Mouse (Mus musculus) 3134 (cell line): ENCODE results near the gene Ttll7.

Source experiments
- DNase-seq: peaks from one replicate; pipeline ENCODE4 v3.0.0-alpha.2; 2011; ENCODE audit warnings: low spot score; ENCODE audit not compliant: insufficient read length; ENCODE audit errors: extremely low read depth

Gene Ttll7

DNA sequence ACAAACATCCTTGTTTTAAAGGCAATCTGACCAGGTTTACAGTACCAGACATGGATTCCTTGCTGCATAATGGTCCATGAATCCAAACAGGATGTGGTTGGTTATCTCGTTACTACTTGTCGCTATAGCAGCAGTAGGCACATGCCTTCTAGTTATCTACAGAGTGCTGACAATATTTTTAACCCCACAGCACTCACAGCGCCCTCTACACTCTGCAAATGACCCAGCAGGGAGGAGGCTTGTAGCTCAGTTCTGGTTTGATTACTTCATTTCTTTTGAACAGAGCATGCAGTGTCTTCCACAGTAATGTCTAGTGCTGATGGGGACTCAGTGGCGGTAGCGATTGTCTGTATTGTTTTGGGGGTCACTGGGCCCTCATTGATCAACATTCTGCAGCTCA lies 56.8 kb downstream of the Ttll7 start:
- DNase-seq: no peak

DNA sequence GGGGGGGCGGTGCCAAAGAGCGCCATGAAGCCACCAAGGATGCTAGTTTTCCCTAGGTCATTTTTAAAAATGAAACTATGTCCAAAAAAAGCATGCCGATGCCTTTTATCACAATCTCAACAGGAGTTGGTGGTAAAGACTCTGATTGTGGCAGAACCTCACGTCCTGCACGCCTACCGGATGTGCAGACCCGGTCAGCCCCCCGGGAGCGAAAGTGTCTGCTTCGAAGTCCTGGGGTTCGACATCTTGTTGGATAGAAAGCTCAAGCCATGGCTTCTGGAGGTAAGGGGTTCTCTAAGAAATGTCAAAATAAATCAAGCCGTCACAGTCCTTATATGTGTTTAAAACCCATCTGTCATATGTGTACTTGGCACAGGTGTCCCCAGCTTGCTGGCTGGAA lies 60.9 kb downstream of the Ttll7 start:
- DNase-seq: no peak

DNA sequence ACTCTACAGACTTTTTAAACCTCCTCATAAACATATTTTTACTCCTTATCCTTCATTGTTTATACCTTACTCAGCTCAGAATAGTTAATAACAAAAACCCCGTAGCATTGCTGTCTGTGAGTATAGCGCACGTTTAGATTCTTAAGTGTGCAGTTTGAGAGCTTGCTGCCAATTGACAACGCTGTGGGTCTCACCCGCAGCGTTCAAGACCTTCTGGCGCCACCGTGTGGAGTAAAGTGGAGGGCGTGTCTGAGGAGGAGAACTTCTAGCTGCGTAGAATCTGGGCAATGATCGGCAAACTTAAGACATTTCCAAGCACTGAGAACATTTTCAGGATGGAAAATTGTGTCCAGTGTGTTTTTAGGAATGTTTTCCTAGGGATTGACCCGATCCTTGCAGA lies 62.6 kb downstream of the Ttll7 start:
- DNase-seq: peak; percentile 16

DNA sequence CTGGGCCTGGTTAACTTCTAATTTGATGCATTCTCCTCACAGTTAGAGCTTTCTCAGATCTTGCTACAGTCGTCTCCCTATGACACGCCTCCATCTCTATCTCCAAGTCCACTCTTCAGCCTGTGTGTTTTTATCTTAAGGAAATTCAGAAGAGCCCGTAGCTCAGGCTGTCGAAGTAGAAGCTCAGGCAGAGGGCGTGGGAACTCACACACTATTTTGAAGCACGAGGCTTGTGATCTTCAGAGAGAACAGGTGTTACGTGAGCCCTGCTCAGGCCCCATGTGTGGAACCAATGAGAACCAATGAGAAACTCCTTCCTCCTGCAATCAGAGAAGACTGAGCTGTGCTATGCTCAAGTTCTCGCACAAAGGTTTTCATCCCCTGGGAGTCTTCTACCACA lies 65.7 kb downstream of the Ttll7 start:
- no peak for DNase-seq

DNA sequence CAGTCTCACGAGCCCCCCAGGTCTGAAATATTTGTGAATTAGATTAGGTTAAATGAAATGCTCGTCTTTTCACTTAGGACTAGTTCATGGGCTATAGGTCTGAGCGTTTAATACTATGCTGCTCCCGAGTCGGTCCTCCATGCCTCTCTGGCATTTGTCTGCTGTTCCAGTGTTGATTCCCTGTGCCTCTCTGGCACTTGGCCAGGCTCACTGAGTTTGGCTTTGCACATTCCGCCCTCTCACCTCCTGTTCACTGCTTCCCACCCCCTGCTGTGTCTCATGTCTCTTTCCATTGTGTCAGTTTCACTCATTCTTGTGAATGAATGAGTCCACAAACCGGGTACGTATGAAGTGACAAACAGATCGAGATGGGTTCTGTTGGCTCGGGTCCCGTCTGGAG lies 66.2 kb downstream of the Ttll7 start:
- no peak for DNase-seq

DNA sequence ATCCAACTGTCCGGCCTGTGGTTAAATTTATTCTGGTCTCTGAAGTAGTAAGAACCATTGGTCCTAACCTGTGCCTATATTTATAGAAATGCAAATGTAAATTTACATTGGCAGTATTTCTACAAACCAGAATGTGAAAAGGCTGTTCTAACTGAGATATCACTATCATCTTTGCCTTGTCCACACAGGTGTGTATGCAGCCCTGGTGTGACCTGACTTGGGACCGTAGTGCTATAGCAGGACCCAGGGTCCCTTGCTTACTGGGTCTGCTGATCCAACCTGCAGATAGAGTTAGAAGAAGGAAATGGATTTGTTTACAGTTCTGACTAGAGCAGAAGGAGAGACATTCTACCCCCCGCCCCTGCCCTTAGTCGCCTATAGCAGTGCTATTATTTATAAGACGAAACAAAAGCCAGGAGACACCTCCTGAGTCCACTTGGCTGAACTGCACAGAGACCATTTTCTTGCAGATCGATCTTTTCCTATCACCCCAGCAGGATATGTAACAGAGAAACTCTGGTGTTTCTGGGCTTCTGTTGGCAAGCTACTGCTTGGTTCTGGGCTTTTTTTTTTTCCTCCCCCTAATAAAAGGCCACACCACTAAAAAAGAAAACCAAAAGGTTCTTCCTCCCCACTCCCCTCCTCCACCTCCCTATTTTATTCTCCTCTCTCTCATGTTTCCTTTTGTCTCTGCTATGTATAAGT lies 75.3 kb downstream of the Ttll7 start:
- DNase-seq: no peak

DNA sequence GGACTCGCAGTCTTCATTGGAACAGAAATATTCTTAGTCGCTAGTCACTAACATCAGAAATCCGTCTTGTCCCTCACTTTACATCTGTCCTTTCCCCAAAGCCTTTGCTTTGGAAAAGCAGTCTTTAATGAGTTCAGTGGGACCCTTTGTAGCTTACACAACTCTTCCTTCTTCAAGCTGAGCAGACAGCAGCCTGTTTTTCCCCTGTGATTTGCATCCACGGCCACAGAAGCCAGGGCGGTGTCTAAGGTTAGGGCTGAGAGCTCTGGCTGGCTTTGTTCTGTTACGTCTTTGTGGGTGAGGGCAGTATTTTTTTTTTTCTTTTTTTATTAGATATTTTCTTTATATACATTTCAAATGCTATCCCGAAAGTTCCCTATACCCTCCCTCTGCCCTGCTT lies 76.0 kb downstream of the Ttll7 start:
- no peak for DNase-seq

DNA sequence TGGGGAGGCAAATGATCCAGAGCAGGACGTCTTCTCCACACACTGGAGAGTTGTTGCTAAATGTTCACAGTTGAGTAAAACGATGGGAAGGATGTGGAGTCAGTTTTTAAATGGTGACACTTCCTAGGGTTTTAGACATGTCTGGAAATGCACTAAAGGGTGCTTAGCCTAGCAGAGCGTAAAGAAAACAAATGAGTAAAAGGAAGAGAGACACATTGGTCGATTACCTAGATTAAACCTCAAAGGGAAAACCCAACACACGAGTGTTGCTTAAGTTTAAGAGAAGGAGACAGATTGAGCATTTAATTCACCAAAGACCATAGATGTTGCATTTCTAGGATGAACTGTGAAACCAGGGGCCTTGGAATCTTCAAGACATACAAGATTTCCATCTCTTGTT lies 76.8 kb downstream of the Ttll7 start:
- no peak for DNase-seq

DNA sequence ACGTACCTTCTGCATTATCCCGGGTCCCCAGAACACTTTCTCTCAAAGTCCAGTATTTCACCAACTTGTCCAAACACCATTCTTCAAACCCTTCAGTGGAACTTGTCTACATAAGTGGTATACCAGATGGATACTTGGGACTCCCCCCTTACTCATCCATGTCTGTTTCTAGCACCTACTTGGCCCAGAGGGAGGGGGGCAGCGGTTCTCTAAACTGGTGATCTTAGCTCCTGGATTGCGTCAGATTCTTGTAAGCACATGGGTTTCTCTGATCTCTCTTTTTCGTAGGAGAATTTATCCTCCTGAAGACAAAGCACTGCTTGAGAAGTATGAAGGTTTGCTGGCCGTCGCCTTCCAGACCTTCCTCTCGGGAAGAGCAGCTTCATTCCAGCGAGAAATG lies 79.0 kb downstream of the Ttll7 start:
- no peak for DNase-seq

DNA sequence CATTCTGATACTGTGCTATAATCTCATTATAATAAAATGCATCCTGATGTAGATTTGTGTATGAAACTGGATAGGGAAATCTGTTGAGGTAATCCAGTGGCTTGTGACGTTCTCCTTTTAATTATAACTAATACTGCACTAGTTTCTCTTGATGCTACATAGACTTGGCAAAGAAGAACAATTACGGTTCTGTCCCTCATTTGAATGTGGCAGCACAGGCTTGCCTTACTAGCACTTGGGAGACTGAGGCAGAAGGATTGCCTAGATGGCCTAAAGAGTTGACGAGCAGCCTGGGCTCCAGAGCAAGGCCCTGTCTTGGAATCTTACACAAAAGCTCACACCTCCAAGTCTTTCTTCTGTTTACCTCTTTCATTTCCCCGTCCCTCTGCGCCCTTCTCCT lies 80.3 kb downstream of the Ttll7 start:
- DNase-seq: no peak

DNA sequence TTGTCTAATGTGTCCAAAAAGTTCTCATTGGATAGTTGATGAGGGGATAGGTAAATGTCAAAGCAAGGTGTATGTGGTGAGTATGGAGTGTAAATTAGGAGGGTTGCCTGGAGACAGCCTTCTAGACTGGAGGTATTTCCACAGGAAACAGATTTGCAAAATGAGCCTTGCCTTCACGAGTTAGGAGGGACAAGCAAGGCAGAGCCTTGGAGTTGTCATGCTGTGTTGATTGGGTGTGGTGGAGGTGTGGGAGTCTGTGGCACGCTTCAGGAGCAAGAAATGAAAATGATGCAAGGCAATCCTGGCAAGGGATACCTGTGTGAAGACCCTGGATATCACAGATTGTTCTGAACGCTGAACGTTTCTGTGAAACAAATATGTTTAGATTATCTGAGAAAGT lies 84.7 kb downstream of the Ttll7 start:
- DNase-seq: no peak

DNA sequence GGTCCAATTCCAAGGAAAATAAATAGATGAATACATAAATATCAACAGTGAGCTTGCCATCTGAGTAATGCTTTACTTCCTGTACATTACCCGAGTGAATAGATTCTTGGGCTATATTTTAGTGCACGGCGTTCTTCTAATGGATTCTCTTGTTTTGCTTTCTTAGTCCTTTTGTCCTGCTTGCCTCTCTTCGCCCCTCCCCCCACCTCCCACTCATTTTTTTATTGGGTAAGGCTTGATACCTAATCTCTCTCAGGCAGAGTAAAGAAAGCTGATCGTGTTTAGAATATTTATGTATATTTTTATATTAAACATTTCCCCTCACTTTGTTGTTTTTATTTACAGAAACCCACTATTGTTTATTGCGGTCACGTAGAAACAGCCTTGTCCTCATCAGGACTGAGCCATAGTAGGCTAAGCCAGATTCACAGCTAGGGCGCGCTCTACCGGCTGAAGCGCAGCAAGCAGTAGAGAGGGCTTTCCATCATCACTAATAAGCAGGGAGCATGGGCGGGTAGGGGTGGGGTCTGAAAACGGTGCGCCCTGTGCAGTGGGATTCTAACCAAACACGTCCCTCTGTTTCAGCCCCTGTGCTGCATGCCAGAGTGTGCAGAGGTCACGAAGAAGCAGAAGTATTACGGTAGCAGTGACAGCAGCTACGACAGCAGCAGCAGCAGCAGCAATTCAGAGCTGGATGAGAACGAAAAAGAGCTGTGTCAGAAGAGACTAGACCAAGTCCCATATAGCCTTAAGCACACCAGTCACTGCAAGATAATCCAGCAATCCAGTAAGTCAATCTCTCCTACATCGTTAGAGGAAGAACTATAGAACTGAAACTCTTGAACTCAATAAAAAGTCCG lies 87.5 kb downstream of the Ttll7 start:
- no peak for DNase-seq

DNA sequence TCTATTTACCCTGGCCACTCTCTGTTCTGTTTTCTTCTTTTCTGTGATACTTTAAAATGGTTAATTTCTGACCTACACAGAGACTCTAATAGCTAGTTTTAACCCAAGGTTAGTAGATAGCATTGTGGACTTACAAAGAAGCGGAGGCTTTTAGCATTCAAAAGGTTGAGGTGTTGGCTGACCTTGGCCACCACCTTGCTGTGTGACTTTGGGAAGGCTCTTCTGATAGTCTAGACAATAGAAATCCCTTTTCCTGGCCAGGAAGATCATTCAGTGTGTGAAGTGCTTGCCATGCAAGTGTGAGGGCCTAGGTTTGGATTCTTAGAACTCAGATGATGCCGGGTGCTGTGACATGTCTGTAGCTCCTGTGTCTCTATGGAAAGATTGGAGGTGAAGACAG lies 90.9 kb downstream of the Ttll7 start:
- DNase-seq: no peak

DNA sequence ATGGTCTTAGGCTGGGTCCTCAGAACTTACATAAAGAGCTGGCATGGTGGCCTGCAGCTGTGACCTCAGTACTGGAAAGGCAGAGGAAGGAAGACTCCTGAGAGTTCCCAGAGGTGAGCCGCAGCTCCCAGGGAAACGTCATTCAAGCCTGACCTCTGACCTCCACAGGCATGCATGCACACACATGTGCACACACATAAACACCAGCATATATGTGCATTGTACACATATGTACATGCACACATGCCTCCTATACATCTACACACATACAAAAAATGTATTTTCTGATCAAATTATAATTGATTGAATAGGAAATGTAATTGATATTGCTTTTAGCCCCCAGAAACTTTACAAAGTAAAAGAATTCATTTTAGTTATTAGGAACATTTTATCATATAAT lies 93.2 kb downstream of the Ttll7 start:
- DNase-seq: no peak

DNA sequence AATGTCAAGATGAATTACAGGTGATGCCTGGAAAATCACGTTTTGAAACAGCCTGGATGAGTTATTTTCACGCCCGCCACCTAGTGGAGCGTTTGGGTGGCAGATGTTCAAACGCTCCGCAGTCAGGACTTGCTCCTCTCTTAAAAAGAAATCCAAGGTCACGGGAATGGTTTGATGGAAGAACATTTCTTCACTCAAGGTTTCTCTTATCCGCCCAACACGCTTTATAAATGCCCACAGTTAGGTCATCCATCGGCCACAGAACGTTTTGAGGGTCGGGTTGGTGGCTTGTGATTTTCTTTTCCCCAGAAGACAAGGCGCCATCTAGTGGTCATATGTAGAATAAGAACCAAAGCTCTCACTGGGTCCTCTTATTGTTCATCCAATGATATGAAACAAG lies 93.7 kb downstream of the Ttll7 start:
- peak; percentile 63 for DNase-seq

DNA sequence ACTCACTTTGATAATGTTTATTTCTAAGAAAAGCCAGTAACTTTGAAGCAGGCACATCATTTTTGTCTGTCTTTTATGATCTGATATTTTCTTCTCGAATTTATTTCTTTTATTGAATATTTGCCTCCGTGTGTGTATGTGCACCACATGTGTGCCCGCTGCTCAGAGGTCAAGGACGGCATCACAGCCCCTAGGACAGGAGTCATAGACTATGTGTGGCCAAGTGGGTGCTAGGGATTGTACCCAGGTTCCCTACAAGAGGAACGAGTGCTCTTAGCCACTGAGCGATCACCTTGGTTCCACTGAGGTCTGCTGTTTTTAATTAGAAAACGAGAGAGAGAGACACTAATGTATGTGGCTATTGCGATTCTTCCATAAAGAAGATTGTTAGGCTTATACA lies 94.5 kb downstream of the Ttll7 start:
- no peak for DNase-seq

DNA sequence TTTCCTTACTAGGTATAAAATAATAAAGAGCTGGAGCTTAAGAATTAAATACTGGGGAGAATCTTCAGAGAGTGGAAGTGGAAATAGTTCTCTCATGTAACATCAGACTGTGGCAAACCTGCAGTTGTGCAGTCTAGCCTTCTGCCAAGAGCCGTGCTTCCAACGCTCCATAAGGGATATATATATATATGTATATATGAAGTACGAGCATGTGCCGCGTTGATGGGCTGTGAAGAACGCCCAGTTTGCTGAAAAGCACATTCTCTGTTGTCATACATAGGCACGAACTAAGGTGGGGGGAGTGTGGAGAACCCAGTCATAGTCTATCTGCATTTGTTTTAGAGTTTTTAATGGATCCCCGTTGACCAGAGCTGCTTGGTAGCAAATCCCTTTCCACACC lies 104.6 kb downstream of the Ttll7 start:
- no peak for DNase-seq

DNA sequence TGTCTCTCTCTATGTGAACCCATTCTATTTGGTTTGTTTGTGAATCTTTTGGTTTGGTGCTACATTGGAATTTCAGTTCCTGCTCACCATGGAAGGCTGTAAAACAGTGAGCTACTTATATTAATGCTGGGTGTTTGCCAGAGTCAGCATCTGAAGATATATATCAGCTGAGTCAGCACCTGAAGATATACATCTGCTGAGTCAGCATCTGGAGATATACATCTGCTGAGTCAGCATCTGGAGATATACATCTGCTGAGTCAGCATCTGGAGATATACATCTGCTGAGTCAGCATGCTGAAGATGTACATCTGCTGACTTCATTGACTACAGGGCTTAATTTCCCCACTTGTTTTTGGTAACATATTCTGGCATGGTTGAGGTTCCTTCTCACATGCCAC lies 110.7 kb downstream of the Ttll7 start:
- DNase-seq: no peak

DNA sequence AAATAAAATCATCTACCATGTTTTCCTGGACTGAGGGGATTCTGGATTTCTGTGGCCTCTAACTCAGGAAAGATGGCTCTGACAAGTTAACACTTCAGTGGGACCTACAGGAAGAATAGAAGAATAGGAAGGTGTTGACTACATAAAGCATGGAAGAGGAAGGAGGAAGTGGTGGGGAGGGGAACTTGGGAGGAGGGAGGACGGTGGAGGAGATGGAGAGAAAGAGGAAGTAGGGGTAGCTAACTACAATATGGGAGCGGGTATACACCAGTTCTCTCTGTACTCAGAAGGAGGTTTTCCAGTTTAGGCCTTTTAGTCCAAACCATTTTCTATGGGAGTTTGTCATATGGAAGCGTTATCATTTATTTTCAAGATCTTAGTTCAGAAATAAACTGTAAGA lies 112.2 kb downstream of the Ttll7 start:
- no peak for DNase-seq

DNA sequence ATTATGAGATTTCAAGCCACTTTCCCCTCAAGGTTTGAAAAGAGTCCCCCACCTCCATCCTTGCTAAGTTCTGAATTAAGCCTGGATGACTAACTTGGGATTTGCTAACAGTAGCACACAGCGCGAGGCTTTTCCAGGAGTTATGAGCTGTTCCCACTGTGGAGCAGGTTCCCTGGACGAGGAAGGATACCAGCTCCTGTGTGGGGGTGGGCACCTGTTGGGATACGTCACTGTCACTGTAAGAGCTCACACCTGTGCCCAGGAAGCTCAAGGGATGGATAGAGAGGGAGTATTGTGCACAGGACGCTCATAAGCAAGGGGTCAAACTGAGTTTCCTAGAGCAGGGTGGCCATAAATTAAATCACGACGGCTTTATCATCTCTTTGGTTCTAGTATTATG lies 115.1 kb downstream of the Ttll7 start:
- no peak for DNase-seq

DNA sequence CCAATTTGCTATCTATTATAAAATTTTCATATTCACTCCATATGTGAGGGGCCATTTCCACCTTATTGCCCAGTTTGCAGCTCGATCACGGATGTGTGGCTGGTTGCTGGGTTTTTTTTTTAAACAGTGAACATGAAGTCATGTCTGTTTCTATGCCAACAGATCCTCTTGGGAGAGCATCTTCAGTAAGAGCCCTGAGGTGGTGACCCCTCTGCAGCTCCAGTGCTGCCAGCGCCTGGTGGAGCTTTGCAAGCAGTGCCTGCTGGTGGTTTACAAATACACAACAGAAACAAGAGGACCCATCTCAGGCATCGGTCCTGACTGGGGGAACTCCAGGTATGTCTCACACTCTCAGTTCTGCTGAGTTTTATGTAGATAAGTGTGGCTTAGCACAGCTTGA lies 115.7 kb downstream of the Ttll7 start:
- no peak for DNase-seq

DNA sequence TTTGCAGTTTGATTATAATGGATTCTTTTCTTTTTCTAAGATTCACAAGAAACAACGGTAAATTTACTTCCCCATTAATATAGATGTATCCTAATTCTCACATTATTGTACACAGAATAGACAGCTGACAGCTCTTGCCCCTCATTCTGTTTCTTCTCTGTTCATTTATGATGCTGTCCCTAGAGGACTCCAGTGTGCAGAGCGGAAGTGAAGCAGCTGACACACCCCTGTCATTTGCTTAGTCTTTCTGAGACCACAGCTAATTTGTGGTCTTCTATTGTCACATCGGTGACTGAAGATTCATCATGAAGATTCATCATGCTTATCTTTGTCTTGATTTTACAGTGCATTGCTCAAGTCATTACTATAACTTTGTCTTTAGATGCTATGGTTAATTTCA lies 126.1 kb downstream of the Ttll7 start:
- DNase-seq: no peak
